Mouse (Mus musculus): Measurements from ENCODE around the gene Pex7. TPM values are rescaled to one million over a fixed set of nuclear protein-coding genes. Genes with fewer than 3 reads are reported as not detected.
A peak's percentile ranks its signal among the peaks of the same experiment; 100 is the strongest.

Pex7 gene
- polyA plus RNA-seq, 1 experiment from 2014 or later, result 33.8 TPM

DNA sequence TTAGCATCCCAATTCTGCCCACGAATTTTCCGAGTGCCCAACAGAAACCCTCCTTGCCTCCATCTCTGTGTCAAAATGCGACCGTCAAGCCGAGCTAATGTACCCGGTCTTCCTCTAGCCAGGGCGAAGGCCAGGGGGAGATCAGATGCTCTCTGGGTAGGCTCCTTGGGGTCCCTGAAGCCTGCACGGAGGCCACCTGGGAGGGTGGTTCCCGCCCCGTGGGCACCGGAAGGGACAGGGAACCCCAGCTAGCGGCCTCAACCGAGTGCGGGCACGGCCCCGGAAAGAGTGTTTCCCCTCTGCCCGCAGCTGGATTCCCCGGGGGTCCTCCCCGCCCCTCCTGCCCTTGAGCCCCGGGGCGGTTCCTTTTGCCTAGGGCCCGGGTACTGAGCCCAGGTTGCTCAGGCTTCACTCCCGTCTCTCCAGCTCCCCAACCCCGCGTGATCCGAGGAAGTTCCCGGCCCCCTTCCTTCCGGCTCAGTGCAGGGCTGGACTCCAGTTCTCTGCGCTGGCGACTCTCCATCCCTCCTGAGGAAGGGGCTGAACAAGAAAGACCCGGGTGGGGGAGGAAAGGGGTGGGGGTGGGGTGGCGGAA is 57.6 kb downstream of the Pex7 start:
- H3K4me2 ChIP-seq (ENCODE audit: low read depth, low read length), result peak overlapping the region; percentile 100
- H3K4me1 ChIP-seq (ENCODE audit: control insufficient read depth, insufficient read depth, low read length), result peaks cover 21% of the 10 kb centered on the region; the same call in 1 of the 2 replicates
- peak overlapping the region; percentile 50; the same call in 1 of the 2 replicates for H3K9ac ChIP-seq (replicated peaks; ENCODE audit: low read depth, low read length)
- peak overlapping the region; percentile 59 for H3K4me3 ChIP-seq (ENCODE audit: low read depth, low read length)
- H3K27ac ChIP-seq (ENCODE audit: low read depth, low read length), result no peak overlapping the region
- no peaks in the 10 kb centered on the region for H3K9me3 ChIP-seq (ENCODE audit: control insufficient read depth, low read length)
- peaks cover 46% of the 10 kb centered on the region for H3K27me3 ChIP-seq (ENCODE audit: control insufficient read depth, insufficient read depth, low read length)
- 1% methylated on average over 31 of the region's 32 CpGs for WGBS
- H3K36me3 ChIP-seq (ENCODE audit: control insufficient read depth, insufficient read depth, low read length), result no peaks in the 10 kb centered on the region
- peak; percentile 57 for ATAC-seq (ENCODE audit: low read depth)

DNA sequence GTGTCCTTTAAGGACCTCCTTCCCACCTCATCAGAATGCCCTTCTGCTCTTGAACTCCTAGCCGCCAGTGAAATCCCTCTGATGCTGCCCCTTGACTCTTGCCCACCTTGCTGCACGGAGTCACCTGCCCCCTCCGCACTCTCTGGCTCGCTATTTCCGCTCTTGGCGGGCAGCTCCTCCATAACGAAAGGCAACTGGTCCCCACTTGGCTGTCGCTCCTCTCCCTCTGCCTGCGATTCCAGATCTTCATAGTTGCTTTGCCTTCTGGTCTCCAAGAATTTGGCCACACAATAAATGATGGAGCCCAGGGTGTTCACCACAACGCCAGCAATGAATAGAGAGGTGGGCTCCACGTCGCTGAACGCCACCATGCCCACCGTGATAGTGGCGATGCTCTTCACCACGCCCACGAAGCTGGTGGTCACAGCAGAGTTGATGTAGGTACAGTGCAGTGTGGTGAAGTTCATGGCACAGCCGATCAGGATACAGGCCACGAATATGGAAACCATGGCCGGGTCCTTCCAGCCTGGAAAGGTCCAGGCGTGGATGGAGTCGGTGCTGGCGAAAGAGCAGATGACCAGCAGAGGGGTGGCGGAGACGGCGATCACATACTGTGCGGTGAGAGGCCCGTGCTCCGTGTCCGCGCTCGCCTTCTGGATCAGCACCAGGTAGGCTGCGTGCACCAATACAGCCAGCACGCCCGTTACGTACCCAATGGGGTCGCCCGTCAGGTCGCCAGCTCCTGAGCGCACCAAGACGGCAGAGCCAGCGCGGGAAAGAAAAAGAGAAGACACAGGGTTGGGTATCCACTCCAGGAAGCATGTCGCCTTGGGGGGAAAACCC is 58.3 kb downstream of the Pex7 start:
- Histone ChIP-seq H3K9me3 (ENCODE audit: control insufficient read depth, low read length) (no peaks in the 10 kb centered on the region), H3K27ac (ENCODE audit: low read depth, low read length) (no peak overlapping the region), H3K4me3 (ENCODE audit: low read depth, low read length) (peak overlapping the region; percentile 59), H3K4me1 (ENCODE audit: control insufficient read depth, insufficient read depth, low read length) (peaks cover 21% of the 10 kb centered on the region; the same call in 1 of the 2 replicates), H3K36me3 (ENCODE audit: control insufficient read depth, insufficient read depth, low read length) (no peaks in the 10 kb centered on the region), H3K4me2 (ENCODE audit: low read depth, low read length) (peak overlapping the region; percentile 100), H3K9ac (replicated peaks; ENCODE audit: low read depth, low read length) (no peak overlapping the region), H3K27me3 (ENCODE audit: control insufficient read depth, insufficient read depth, low read length) (peaks cover 46% of the 10 kb centered on the region)
- WGBS, result 6% methylated on average over 44 of the region's 44 CpGs
- no peak for ATAC-seq (ENCODE audit: low read depth)

DNA sequence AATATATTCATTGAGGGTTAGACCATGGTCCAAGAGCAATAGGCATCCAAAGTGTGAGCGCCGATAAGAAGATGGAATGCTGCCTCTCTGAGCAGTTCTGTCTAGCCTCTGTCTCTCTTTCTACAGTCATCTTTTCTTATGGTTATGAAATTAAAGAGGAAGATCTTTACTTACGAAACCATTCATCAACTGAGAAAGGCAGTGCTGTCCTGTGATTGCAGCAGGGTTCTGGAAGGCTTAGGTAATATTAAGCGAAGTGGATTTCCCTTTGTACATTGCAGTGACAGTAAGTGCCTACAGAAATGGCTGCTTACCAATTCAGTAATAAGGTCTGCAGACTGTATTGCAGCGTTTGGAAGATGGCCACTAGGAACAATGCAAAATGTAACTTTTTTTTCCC is 67.7 kb downstream of the Pex7 start:
- H3K4me1 ChIP-seq (ENCODE audit: control insufficient read depth, insufficient read depth, low read length), result no peaks in the 10 kb centered on the region
- H3K27ac ChIP-seq (ENCODE audit: low read depth, low read length), result no peak overlapping the region
- H3K9me3 ChIP-seq (ENCODE audit: control insufficient read depth, low read length), result no peaks in the 10 kb centered on the region
- H3K4me2 ChIP-seq (ENCODE audit: low read depth, low read length), result no peak overlapping the region
- H3K36me3 ChIP-seq (ENCODE audit: control insufficient read depth, insufficient read depth, low read length), result no peaks in the 10 kb centered on the region
- 91% methylated on average over 5 of the region's 5 CpGs for WGBS
- no peak overlapping the region for H3K4me3 ChIP-seq (ENCODE audit: low read depth, low read length)
- H3K9ac ChIP-seq (replicated peaks; ENCODE audit: low read depth, low read length), result no peak overlapping the region
- no peaks in the 10 kb centered on the region for H3K27me3 ChIP-seq (ENCODE audit: control insufficient read depth, insufficient read depth, low read length)
- no peak for ATAC-seq (ENCODE audit: low read depth)

DNA sequence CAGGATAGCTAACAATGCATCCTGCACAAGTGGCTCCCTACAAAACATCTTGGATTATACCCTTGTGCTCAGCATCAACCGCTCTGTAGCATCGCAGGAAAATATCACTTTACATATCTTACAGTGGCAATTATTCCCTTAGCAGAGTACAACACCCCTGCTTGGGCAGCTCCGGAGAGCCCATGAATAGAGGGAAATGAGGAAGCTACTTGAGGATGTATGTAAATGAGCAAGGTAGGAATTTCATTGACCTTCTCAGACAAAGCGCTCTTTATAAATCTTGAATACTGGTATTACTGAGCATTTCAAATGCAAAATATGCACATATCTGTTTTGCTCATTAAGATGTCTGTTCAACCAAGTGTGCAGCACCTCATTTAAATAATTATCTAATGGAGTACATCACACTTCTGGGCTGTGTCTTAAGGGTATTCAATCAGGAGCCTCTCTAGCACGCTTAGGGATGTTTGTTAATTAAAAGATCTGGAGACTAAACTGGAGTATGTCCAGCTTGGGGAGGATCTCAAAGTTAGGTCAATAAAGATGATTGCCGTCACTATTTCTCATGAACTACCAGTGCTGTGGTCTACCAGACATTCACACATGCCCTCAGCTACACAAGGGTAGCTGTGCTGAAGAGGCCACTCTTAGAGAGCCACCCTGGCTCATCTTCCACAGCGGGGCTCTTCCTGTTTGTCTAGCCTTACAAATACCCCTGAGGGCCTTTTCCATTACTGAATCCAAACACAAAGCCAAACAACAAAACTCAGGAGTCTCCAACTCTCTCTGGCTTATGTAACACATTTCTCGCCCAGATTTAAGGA is 71.4 kb downstream of the Pex7 start:
- Histone ChIP-seq H3K4me3 (ENCODE audit: low read depth, low read length) (no peak overlapping the region), H3K9me3 (ENCODE audit: control insufficient read depth, low read length) (no peaks in the 10 kb centered on the region), H3K36me3 (ENCODE audit: control insufficient read depth, insufficient read depth, low read length) (no peaks in the 10 kb centered on the region), H3K4me2 (ENCODE audit: low read depth, low read length) (no peak overlapping the region), H3K27me3 (ENCODE audit: control insufficient read depth, insufficient read depth, low read length) (no peaks in the 10 kb centered on the region), H3K4me1 (ENCODE audit: control insufficient read depth, insufficient read depth, low read length) (no peaks in the 10 kb centered on the region), H3K27ac (ENCODE audit: low read depth, low read length) (no peak overlapping the region), H3K9ac (replicated peaks; ENCODE audit: low read depth, low read length) (no peak overlapping the region)
- ATAC-seq (ENCODE audit: low read depth), result peak; percentile 14; the same call in 1 of the 2 replicates
- 70% methylated on average over 8 of the region's 8 CpGs for WGBS

DNA sequence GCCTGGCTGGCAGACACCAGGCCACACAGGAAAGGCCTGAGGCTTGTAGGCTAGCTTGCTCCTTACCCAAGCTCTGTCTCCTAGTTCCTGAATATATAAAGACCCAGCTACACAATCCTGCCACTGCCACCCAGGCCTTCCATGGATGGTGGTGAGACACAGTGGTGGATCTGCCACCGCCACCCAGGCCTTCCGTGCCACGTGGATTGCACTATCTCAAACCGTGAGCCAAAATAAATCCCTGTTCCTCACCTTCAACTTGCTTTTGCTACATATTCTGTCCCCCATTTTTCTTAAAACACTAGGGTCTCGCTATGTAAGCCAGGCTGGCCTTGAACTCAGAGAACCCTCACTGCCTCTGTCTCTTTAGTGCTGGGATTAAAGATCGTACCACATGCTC is 73.3 kb downstream of the Pex7 start:
- H3K36me3 ChIP-seq (ENCODE audit: control insufficient read depth, insufficient read depth, low read length), result no peaks in the 10 kb centered on the region
- ATAC-seq (ENCODE audit: low read depth), result no peak
- no peaks in the 10 kb centered on the region for H3K9me3 ChIP-seq (ENCODE audit: control insufficient read depth, low read length)
- 99% methylated on average over 6 of the region's 6 CpGs for WGBS
- H3K9ac ChIP-seq (replicated peaks; ENCODE audit: low read depth, low read length), result no peak overlapping the region
- no peak overlapping the region for H3K4me2 ChIP-seq (ENCODE audit: low read depth, low read length)
- no peaks in the 10 kb centered on the region for H3K27me3 ChIP-seq (ENCODE audit: control insufficient read depth, insufficient read depth, low read length)
- no peaks in the 10 kb centered on the region for H3K4me1 ChIP-seq (ENCODE audit: control insufficient read depth, insufficient read depth, low read length)
- H3K27ac ChIP-seq (ENCODE audit: low read depth, low read length), result no peak overlapping the region
- no peak overlapping the region for H3K4me3 ChIP-seq (ENCODE audit: low read depth, low read length)

DNA sequence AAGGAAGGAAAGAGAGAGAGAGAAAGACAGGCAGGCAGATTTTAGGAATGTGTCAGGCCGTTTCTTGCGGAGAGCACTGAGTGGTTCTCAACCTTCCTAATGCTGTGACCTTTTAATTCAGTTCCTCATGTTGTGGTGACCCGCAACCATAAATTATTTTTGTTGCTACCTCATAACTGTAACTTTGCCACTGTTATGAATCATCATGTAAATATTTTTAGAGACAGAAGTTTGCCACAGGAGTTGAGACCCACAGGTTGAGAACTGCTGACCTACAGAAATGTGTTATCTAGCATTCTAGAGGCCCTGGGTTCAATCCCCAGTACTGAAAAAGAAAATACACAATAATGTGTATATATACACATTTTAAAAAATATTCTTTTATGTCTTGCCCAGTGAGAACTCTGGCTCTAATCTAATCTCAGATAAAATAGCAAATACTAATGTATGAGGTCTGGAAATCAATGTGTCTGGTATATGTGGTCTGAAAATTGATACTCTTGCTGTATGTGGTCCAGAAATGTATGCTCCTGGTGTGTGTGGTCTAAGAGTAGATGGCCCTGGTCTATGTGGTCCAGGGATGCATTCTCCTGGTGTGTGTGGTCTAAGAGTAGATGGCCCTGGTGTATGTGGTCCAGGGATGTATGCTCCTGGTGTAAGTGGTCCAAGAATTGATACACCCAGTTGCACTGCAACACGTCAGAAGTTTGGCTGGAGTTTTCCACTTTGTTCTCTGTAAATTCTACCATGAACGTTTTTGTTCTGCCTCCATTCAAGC is 76.2 kb downstream of the Pex7 start:
- H3K27me3 ChIP-seq (ENCODE audit: control insufficient read depth, insufficient read depth, low read length), result no peaks in the 10 kb centered on the region

DNA sequence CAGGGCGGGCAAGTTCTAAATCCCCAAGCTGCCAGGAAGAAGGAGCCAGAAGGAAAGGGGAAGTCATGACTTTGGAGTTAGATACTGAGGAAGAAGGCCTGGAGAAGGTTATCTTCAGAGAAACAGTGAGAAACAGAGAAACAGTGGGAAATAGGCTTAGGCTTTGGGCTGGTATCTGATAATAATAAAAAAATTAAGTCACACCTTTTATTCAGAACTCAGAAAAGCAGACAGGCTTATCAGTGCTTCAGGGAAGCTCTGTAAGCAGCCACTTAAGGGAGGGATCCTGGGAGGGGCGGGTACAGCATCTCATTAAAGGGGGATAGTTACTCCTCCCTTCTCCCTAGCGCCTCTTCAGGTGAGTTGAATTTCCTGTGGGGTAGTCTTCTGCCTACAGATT is 86.5 kb downstream of the Pex7 start:
- H3K9me3 ChIP-seq (ENCODE audit: control insufficient read depth, low read length), result no peaks in the 10 kb centered on the region
- ATAC-seq (ENCODE audit: low read depth), result no peak
- no peaks in the 10 kb centered on the region for H3K36me3 ChIP-seq (ENCODE audit: control insufficient read depth, insufficient read depth, low read length)
- H3K4me2 ChIP-seq (ENCODE audit: low read depth, low read length), result no peak overlapping the region
- H3K4me1 ChIP-seq (ENCODE audit: control insufficient read depth, insufficient read depth, low read length), result no peaks in the 10 kb centered on the region
- no peaks in the 10 kb centered on the region for H3K27me3 ChIP-seq (ENCODE audit: control insufficient read depth, insufficient read depth, low read length)
- no peak overlapping the region for H3K4me3 ChIP-seq (ENCODE audit: low read depth, low read length)
- H3K27ac ChIP-seq (ENCODE audit: low read depth, low read length), result no peak overlapping the region
- H3K9ac ChIP-seq (replicated peaks; ENCODE audit: low read depth, low read length), result no peak overlapping the region
- 67% methylated on average over 3 of the region's 3 CpGs for WGBS

More for the DNA sequence above, 76.2 kb downstream of the Pex7 start:
- Histone ChIP-seq H3K27ac (ENCODE audit: low read depth, low read length) (no peak overlapping the region), H3K36me3 (ENCODE audit: control insufficient read depth, insufficient read depth, low read length) (no peaks in the 10 kb centered on the region), H3K4me1 (ENCODE audit: control insufficient read depth, insufficient read depth, low read length) (no peaks in the 10 kb centered on the region), H3K9ac (replicated peaks; ENCODE audit: low read depth, low read length) (no peak overlapping the region), H3K9me3 (ENCODE audit: control insufficient read depth, low read length) (no peaks in the 10 kb centered on the region), H3K4me2 (ENCODE audit: low read depth, low read length) (no peak overlapping the region), H3K4me3 (ENCODE audit: low read depth, low read length) (no peak overlapping the region)
- 87% methylated on average over 5 of the region's 5 CpGs for WGBS
- no peak for ATAC-seq (ENCODE audit: low read depth)

DNA sequence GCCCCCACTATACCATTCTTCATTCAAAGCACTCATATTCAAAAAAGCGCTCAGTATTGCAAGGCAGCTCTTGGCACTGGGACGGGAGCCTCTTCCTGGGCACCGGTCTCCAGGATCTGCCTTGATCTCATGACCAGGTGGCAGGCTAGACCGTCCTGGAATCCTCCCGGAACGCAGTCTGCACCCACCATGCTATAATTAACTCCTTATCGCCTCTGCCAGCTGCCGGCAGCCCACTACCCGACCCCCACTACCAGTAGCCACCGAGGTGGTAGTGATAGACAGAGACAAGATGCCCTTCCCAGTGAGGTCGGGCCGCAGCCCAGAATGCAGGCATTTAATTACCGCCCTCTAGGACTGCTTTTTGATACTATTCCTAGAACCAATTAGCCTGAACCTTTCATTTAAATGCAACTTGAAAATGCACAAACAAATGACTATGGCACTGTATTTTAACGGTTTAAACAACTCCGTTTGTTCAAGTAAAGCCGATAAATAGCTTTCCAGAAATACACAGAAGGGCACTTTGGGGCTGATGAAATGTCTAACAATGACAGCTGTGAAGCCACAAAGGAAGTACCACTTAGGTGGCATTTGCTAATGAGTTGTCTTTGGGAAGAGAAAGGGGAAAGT is 88.7 kb downstream of the Pex7 start:
- WGBS, result 62% methylated on average over 16 of the region's 16 CpGs
- no peak overlapping the region for H3K4me2 ChIP-seq (ENCODE audit: low read depth, low read length)

More for the DNA sequence above, 88.7 kb downstream of the Pex7 start:
- Histone ChIP-seq H3K36me3 (ENCODE audit: control insufficient read depth, insufficient read depth, low read length) (no peaks in the 10 kb centered on the region), H3K9ac (replicated peaks; ENCODE audit: low read depth, low read length) (no peak overlapping the region), H3K4me1 (ENCODE audit: control insufficient read depth, insufficient read depth, low read length) (no peaks in the 10 kb centered on the region), H3K27me3 (ENCODE audit: control insufficient read depth, insufficient read depth, low read length) (no peaks in the 10 kb centered on the region), H3K9me3 (ENCODE audit: control insufficient read depth, low read length) (no peaks in the 10 kb centered on the region), H3K27ac (ENCODE audit: low read depth, low read length) (no peak overlapping the region), H3K4me3 (ENCODE audit: low read depth, low read length) (no peak overlapping the region)
- ATAC-seq (ENCODE audit: low read depth), result no peak

Data from neural tube, embryonic 14.5 days (tissue).